Mouse (Mus musculus) C2C12 (cell line): Measurements from ENCODE around the gene Flot2. TPM values are rescaled to one million over a fixed set of nuclear protein-coding genes. Genes with fewer than 3 reads are reported as not detected.

ENCODE experiments used
- H3K27me3 ChIP-seq: one replicate; pipeline ENCODE4 v1.6.1; 2011; ENCODE audit not compliant: control insufficient read depth, insufficient read depth, insufficient read length
- H3K36me3 ChIP-seq: one replicate; pipeline ENCODE4 v1.6.1; 2011; ENCODE audit not compliant: control insufficient read depth, insufficient read depth
- H3K4me3 ChIP-seq: one replicate; pipeline ENCODE4 v1.5.1; 2011; ENCODE audit warnings: mild to moderate bottlenecking, control low read depth; ENCODE audit not compliant: poor library complexity, insufficient read depth, severe bottlenecking
- H3K79me2 ChIP-seq: one replicate; pipeline ENCODE4 v1.6.1; 2011; ENCODE audit not compliant: control insufficient read depth, insufficient read depth
- H3K79me3 ChIP-seq: one replicate; pipeline ENCODE4 v1.6.1; 2011; ENCODE audit warnings: low read depth, control low read depth
- H3ac ChIP-seq: one replicate; pipeline ENCODE3; 2011; ENCODE audit warnings: low read depth; ENCODE audit not compliant: control insufficient read depth, insufficient read length
- CEBPB ChIP-seq: IDR thresholded peaks from one replicate; pipeline ENCODE4 v1.6.1; 2011; ENCODE audit warnings: low read depth, mild to moderate bottlenecking, control low read depth, moderate library complexity
- CTCF ChIP-seq: IDR thresholded peaks from one replicate; pipeline ENCODE4 v1.5.1; 2011; ENCODE audit not compliant: control insufficient read depth, insufficient read depth, insufficient read length
- FOSL1 ChIP-seq: IDR thresholded peaks from one replicate; pipeline ENCODE4 v1.8.0; 2011; ENCODE audit warnings: mild to moderate bottlenecking, low read length; ENCODE audit not compliant: poor library complexity, insufficient read depth, severe bottlenecking
- MAX ChIP-seq: IDR thresholded peaks from one replicate; pipeline ENCODE4 v1.6.1; 2011; ENCODE audit warnings: mild to moderate bottlenecking, control low read depth
- MYOD1 ChIP-seq: IDR thresholded peaks from one replicate; pipeline ENCODE4 v1.6.1; 2011; ENCODE audit warnings: low read depth; ENCODE audit not compliant: control insufficient read depth, insufficient read length
- MYOG ChIP-seq: IDR thresholded peaks from one replicate; pipeline ENCODE4 v1.6.1; 2011; ENCODE audit not compliant: control insufficient read depth, insufficient read length; ENCODE audit errors: extremely low read depth
- USF1 ChIP-seq: IDR thresholded peaks from one replicate; pipeline ENCODE4 v1.6.1; 2011; ENCODE audit warnings: low read depth, mild to moderate bottlenecking, control low read depth, moderate library complexity
- polyA plus RNA-seq: library from polyadenylated mRNA; unstranded; fragments of >200 nt; fragmentation: generic; extraction: Trizol; gene quantifications from one replicate; pipeline ENCODE4 v1.2.1, GENCODE M21; 2012; ENCODE audit warnings: missing spikeins

Flot2 gene
- polyA plus RNA-seq, 1 experiment = 72.0 TPM

GRCm38 (mm10) chr11:78053078-78053477, 15.3 kb downstream of the Flot2 start:
- H3K27me3 ChIP-seq = no peaks in the 10 kb centered on the region
- H3K79me3 ChIP-seq = no peaks in the 10 kb centered on the region
- H3ac ChIP-seq = no peak overlapping the region
- no peak overlapping the region for H3K4me3 ChIP-seq
- H3K79me2 ChIP-seq = no peaks in the 10 kb centered on the region
- TF ChIP-seq MYOG = no peak
- H3K36me3 ChIP-seq = peaks cover 16% of the 10 kb centered on the region

DNA sequence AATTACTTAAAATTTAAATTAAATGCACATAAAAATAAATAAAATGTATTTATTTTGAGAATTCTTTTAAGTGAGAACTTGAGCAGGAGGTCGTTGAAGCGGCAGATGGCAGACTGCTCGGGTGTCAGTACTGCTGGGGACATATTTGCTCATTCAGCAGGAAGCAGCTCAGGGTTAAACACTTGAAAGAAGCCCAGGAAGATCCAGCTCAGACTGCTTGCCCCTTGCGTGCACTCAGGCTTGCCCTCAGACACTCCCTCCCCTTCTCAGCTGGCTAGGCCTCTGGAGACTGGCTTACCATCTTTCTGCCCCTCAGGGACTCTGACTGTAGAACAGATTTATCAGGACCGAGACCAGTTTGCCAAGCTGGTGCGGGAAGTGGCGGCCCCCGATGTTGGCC, 19.2 kb downstream of the Flot2 start:
- Histone ChIP-seq H3K27me3 (no peaks in the 10 kb centered on the region), H3K79me2 (no peaks in the 10 kb centered on the region), H3ac (no peak overlapping the region), H3K36me3 (peaks cover 17% of the 10 kb centered on the region), H3K4me3 (no peak overlapping the region), H3K79me3 (no peaks in the 10 kb centered on the region)
- TF ChIP-seq FOSL1 (no peak), USF1 (no peak), CTCF (no peak), CEBPB (no peak), MYOD1 (no peak), MYOG (no peak), MAX (no peak)

DNA sequence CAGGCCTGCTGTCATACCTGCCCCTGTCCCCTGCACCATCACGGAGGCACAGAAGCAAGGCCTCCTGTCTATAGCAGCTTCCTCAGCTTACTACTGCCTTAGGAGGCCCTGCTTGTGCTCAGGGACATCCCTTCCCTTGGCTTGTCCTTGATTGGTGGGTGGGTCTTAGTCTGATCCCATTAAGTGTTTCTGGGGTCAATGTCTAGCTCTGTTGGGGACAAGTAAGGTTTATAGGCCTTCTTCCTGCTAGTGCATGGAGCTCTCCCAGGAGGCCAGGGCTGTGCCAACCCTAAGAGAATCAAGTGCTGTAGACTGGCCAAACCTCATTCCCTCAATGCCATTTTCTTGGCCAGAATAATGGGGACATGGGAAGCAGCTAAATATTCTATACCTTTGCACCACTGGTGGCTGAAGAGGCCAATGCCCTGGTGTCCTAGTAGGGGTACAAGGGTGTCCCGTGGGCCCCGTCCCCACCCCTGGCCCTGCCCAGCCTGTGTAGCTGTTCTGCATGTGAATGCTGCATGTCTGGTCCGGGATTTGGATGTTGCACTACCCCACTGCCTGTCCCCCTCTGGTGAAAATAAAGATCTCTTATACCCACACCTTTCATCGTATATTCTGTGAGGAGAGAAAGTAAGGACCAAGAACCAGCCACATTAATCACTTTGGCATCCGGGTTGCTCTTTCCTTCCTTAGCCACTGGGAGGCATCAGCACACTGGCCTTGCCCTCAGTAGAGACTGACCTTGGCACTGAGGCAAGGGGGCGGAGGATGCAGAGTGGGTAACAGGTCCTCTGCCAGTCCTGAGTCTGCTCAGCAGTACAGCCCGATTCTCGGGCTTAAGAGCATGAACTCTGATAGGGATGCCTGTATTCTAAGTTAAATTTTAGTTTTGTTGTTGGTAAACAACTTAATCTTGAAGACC, 22.4 kb downstream of the Flot2 start:
- H3K79me2 ChIP-seq = no peaks in the 10 kb centered on the region

DNA sequence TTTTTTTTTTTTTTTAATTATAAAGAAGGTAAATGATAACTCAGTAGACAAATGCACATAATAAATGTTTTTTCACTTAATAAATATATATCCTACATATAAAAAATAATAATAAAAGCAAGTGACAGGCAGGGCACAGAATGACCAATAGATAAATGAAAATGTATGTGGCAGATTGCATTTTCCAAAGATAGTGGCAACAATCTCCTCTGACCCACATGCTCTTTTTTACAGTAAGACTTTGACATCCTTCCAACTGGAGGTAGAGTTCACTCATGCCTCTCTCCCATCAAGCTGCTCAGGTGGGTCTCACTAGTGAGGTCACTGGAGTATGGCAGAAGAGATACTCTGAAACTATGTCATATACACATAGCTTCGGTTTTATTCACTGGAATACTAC, 24.8 kb downstream of the Flot2 start:
- Histone ChIP-seq H3K79me3 (no peaks in the 10 kb centered on the region), H3K36me3 (peaks cover 11% of the 10 kb centered on the region), H3K79me2 (no peaks in the 10 kb centered on the region), H3K4me3 (no peak overlapping the region), H3K27me3 (no peaks in the 10 kb centered on the region), H3ac (no peak overlapping the region)
- TF ChIP-seq MYOG (no peak), MYOD1 (no peak), USF1 (no peak), MAX (no peak), CEBPB (no peak), CTCF (no peak), FOSL1 (no peak)

More for the DNA sequence above, 22.4 kb downstream of the Flot2 start:
- no peaks in the 10 kb centered on the region for H3K79me3 ChIP-seq
- H3K4me3 ChIP-seq = no peak overlapping the region
- H3K36me3 ChIP-seq = peaks cover 17% of the 10 kb centered on the region
- H3ac ChIP-seq = no peak overlapping the region
- H3K27me3 ChIP-seq = no peaks in the 10 kb centered on the region
- TF ChIP-seq MYOD1 (no peak), MYOG (no peak), CEBPB (no peak), CTCF (peak; percentile 78), MAX (no peak), FOSL1 (no peak)

- no peaks in the 10 kb centered on the region for H3K79me3 ChIP-seq
- H3K4me3 ChIP-seq = no peak overlapping the region
- no peaks in the 10 kb centered on the region for H3K27me3 ChIP-seq
- H3K36me3 ChIP-seq = no peaks in the 10 kb centered on the region
- H3K79me2 ChIP-seq = no peaks in the 10 kb centered on the region
- H3ac ChIP-seq = no peak overlapping the region
- TF ChIP-seq USF1 = no peak
- no peak for TF ChIP-seq MYOG
- TF ChIP-seq FOSL1 = no peak
- no peak for TF ChIP-seq CEBPB
- TF ChIP-seq MYOD1 = no peak
- TF ChIP-seq MAX = no peak
- TF ChIP-seq CTCF = no peak
Observed at GRCm38 (mm10) chr11:78065906-78066305, 28.2 kb downstream of the Flot2 start.

DNA sequence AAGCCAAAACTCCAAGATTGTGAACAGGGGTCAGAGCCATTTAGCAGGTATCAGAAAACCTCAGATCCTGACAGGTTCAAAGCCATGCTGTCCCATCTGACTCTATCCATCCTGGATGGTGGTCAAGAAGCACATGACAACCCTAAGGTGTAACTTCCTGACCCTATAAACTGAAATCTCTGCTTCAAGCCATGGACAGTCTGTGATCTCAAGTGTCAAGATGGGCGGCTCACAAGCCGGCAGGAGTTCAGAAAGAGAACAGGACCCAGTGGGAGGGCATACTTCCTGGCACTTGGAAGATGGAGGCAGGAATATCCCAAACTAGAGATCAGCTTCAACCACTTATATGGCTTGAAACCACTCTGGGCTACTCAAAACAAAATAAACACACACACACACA, 28.9 kb downstream of the Flot2 start:
- no peak overlapping the region for H3ac ChIP-seq
- no peaks in the 10 kb centered on the region for H3K36me3 ChIP-seq
- H3K4me3 ChIP-seq = no peak overlapping the region
- no peaks in the 10 kb centered on the region for H3K27me3 ChIP-seq
- no peaks in the 10 kb centered on the region for H3K79me2 ChIP-seq
- TF ChIP-seq MYOG (no peak), MAX (no peak), CTCF (no peak), FOSL1 (no peak), MYOD1 (no peak), CEBPB (no peak), USF1 (no peak)
- no peaks in the 10 kb centered on the region for H3K79me3 ChIP-seq
